Mouse (Mus musculus) brain, adult 2 months (tissue): ENCODE measurements at regions not wholly inside any gene's neighbourhood (a gene's known extent, or its start where the extent isn't known, plus 50 kb on each side); places are given as distances from the start of the nearest gene placed in this dataset.

Source experiments
- DNase-seq: peaks from one replicate; pipeline ENCODE4 v3.0.0; 2011; ENCODE audit warnings: low read depth, low spot score

DNA sequence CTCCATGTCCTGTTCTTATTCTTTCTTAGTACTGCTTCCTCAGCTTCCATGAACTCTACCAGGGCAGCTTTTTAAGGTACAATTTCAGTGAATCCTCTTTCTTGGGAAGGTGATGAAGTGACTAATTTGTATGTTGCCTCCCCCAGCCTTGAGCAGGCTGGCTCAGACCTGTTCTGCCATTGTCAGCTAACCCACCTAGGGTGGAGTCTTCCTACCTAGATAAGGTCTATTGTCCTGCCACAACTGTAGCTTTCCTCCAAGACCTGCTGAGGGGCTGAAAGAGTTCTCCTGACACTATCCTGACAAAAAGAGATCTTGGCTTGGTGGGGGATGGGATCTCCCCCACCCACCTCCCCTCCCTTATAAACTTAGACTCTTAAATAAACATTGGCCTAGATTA, 1540.3 kb upstream of the Gm38303 start:
- DNase-seq = no peak

DNA sequence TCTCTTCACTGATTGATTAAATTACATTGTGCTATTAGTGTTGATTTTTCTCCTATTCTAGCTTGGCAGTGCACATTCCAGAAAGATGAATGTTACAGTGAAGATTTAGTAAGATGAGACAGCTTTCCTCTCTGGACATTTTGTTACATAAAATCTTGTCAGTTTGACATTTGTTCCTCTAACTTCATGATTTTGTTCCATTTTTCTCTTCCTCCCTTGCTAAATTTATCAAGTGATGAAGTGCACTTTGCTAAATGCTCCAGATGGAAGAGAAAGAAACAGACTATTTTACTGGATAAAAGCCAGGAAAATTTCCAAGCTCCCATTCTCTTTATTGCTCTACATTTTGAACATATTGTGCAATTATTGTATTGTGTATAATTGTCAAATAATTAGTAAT, 1533.9 kb upstream of the Gm38303 start:
- DNase-seq = peak; percentile 65
